Mouse (Mus musculus) limb, embryonic 12.5 days (tissue): ENCODE results near the gene Tuba1c. TPM values are rescaled to one million over a fixed set of nuclear protein-coding genes. Genes with fewer than 3 reads are reported as not detected.
"Not testable (repeated sequence)": the region's sequence is repeated elsewhere in the genome, so short reads cannot be mapped to it uniquely, and the experiment has no call there.

Source experiments
- ATAC-seq: fragments of 200-750 bp; cut with Nextera tagmentation; 2 replicates; pipeline ENCODE4 v1.8.0; 2017; ENCODE audit warnings: low read depth, moderate TSS enrichment; ENCODE audit not compliant: insufficient number of reproducible peaks, insufficient read depth, low FRiP score, low TSS enrichment
- H3K27ac ChIP-seq: fragments of 300-500 bp; sonication (generic); 2 replicates; pipeline ENCODE4 v1.5.1; 2016; ENCODE audit warnings: mild to moderate bottlenecking, moderate library complexity
- H3K27me3 ChIP-seq: fragments of 300-500 bp; sonication (generic); 2 replicates; pipeline ENCODE4 v1.6.1; 2016; ENCODE audit warnings: mild to moderate bottlenecking, moderate library complexity
- H3K36me3 ChIP-seq: fragments of 300-500 bp; sonication (generic); 2 replicates; pipeline ENCODE4 v1.6.1; 2016; ENCODE audit warnings: mild to moderate bottlenecking, moderate library complexity
- H3K4me1 ChIP-seq: fragments of 300-500 bp; sonication (generic); replicated peaks from 2 replicates; pipeline ENCODE4 v1.6.1; 2016
- H3K4me2 ChIP-seq: fragments of 300-500 bp; sonication (generic); 2 replicates; pipeline ENCODE4 v1.6.1; 2016; ENCODE audit warnings: mild to moderate bottlenecking, moderate library complexity
- H3K4me3 ChIP-seq: fragments of 300-500 bp; sonication (generic); replicated peaks from 2 replicates; pipeline ENCODE4 v1.5.1; 2016; ENCODE audit warnings: mild to moderate bottlenecking
- H3K9ac ChIP-seq: fragments of 300-500 bp; sonication (generic); replicated peaks from 2 replicates; pipeline ENCODE4 v1.6.1; 2016; ENCODE audit warnings: mild to moderate bottlenecking, moderate library complexity
- H3K9me3 ChIP-seq: fragments of 300-500 bp; sonication (generic); 2 replicates; pipeline ENCODE4 v1.6.1; 2016; ENCODE audit warnings: mild to moderate bottlenecking, moderate library complexity
- WGBS: fragments of 180-500 bp; shearing (Covaris S2); methylation state at CpG from one replicate; pipeline ENCODE4 v1.1.7; 2016; 5-methylcytosine and 5-hydroxymethylcytosine counted together
- polyA plus RNA-seq: library from polyadenylated mRNA; unstranded; fragments of >200 nt; fragmentation: Nextera tagmentation; extraction: Ambion mirVana; gene quantifications from 2 replicates; pipeline ENCODE4 v1.2.1, GENCODE M21; 2016

Tuba1c gene
- polyA plus RNA-seq, 1 experiment from 2014 or later, result 128 TPM

DNA sequence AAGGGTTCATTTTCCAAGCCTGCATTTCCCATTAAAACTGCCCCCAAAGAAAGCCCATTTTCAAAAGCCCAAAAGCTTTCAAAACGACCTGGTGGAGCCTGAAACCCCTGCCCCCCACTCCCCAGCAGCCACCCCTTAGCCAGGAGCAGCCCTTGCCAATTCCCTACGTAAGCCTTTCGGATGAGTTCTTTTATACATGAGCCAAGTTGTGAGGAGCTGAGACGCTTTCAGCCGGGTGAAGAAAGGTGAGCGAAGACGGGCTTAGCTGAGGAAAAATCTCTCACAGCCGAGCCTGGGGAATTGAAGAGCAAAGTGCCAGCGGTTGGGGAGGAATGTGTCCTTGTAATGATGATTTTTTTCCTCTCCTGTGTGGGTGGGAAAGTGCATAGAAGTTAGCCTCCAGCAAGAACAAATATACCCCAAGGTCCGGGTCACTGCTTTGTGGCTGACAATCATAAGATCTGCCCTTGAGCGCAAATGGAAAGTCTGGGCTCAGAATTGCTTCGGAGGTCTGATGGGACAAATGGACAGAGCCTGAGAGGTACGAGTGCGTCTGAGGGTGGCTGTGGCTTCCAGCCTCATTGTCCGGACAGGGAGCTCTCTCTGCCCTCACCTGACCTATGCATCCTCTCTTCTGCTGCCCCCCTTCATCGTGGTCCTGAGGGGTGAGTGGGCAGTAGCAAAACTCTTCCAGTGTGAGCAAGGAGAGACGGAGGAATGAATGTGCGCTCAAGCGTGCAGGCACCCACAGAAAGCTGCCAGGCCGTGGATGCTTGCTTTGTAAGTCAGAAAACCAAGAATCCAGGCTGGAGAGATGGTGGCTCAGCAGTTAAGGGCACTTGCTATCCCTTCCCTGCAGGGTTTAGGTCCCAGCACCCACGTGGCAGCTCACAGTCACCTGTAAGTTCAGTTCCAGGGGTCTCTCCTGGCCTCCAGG lies 11.5 kb downstream of the Tuba1c start:
- no peak for ATAC-seq
- H3K4me1 ChIP-seq, result peaks cover 3% of the 10 kb centered on the region; the same call in 1 of the 2 replicates
- no peak overlapping the region for H3K4me3 ChIP-seq
- peaks cover 9% of the 10 kb centered on the region; the same call in 1 of the 2 replicates for H3K27me3 ChIP-seq
- peaks cover 15% of the 10 kb centered on the region for H3K36me3 ChIP-seq
- no peak overlapping the region; the same call in 1 of the 2 replicates for H3K27ac ChIP-seq
- H3K4me2 ChIP-seq, result no peak overlapping the region
- H3K9ac ChIP-seq, result no peak overlapping the region
- no peaks in the 10 kb centered on the region for H3K9me3 ChIP-seq
- WGBS, result 70% methylated on average over 21 of the region's 21 CpGs

DNA sequence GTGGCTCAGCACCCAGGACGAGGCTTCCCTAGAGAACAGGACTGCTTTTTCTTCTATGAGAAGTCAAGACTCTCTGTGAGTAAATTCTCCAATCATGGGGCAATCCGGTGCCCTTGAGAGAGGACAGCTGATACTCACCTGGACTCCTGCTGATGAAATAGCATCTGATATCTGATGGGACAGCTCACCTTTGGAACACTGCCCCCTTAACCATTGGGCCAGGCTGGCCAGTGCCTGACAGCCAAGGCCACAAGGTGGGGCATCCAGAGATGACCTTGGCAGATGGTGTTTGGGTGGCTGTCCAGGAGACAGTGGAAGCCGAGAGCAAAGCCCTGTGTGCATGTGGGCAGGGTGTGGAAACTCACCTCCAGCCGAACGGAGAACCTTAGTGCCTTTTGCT lies 12.6 kb downstream of the Tuba1c start:
- Histone ChIP-seq H3K9me3 (no peaks in the 10 kb centered on the region), H3K9ac (no peak overlapping the region), H3K36me3 (peaks cover 8% of the 10 kb centered on the region), H3K4me3 (no peak overlapping the region), H3K4me1 (peaks cover 3% of the 10 kb centered on the region; the same call in 1 of the 2 replicates), H3K27me3 (peaks cover 9% of the 10 kb centered on the region; the same call in 1 of the 2 replicates), H3K4me2 (no peak overlapping the region), H3K27ac (no peak overlapping the region)
- no peak for ATAC-seq
- WGBS, result 80% methylated on average over 5 of the region's 5 CpGs

DNA sequence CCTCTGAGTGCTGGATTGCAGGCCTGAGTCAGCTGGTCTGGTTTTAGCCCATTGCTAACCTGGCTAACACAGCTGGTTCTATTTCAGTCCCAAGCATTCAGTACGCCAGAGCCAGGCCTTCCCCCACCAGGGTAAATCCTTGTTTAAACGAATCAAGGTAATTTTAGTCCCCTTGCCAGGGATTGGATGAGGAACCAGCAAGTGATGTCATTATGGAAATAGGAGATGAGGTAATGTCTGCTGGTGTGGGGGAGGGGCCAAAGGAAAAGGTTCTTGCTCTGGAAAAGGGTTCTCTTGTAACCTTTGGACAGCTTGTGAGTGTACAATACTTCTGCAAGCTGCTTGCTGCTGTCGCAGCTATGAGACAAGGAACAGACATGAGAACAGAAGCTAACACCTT lies 15.2 kb downstream of the Tuba1c start:
- no peaks in the 10 kb centered on the region for H3K36me3 ChIP-seq
- no peak for ATAC-seq
- H3K27me3 ChIP-seq, result peaks cover 12% of the 10 kb centered on the region
- 36% methylated on average over 3 of the region's 3 CpGs for WGBS
- peaks cover 3% of the 10 kb centered on the region; the same call in 1 of the 2 replicates for H3K4me1 ChIP-seq
- no peak overlapping the region for H3K9ac ChIP-seq
- H3K4me3 ChIP-seq, result no peak overlapping the region
- no peak overlapping the region for H3K4me2 ChIP-seq
- H3K9me3 ChIP-seq, result no peaks in the 10 kb centered on the region
- H3K27ac ChIP-seq, result 0 out of 2 replicates have a peak overlapping the region, but pooled peaks have one; percentile 24

DNA sequence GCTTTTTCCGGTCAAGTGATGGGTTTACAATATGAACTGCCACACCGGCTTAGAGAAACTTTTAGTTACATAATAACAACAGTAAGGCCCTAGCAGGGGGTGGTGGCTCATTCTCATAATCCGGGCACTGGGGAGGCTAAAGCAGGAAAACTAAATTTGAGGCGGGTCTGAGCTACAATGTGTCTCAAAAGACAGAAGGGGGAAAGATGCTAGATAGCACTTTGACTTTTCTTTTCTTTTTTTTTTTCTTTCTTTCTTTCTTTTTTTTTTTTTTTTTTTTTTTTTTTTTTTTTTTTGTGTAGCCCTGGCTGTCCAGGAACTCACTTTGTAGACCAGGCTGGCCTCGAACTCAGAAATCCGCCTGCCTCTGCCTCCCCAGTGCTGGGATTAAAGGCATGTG lies 16.0 kb downstream of the Tuba1c start:
- H3K27ac ChIP-seq, ATAC-seq, H3K36me3 ChIP-seq, H3K9me3 ChIP-seq, H3K4me3 ChIP-seq, H3K9ac ChIP-seq, H3K4me2 ChIP-seq, H3K4me1 ChIP-seq: not testable (repeated sequence)
- WGBS, result 87% methylated on average over 6 of the region's 6 CpGs
- peaks cover 21% of the 10 kb centered on the region for H3K27me3 ChIP-seq

DNA sequence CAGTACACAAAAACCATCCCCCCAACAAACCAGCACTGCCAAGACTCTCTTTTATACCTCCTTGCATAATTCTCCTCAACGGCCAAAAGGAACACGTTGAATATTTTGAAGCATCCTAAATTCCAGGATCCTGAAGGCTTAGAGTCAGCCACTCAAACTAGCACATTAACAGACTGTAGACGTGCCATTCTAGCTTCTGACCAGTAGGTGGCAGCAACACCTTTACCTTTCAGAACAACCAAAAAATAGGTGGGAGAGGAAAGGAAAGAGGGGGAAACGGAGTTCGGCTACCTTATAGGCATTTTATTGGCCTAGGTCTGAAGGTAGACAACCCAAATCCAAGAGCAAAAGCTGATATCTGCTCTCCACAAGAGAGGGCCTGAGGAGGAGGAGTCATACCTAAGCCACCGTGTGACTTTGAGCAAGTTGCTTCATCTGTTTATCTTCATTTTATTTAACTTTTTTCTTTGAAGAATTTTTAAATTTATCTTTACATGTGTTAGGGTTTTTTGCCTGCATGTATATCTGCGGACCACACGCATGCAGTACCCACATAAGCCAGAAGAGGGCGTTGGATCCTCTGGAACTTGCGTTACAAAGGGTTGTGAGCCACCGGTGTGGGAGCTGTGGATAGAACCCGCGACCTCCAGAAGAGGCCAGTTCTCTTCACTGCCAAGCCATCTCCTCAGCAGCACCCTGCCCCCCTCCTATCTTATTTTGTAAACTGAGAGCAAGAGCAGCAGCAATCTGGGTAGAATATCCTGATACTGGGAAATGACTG lies 20.0 kb downstream of the Tuba1c start:
- H3K4me2 ChIP-seq, result no peak overlapping the region
- no peaks in the 10 kb centered on the region for H3K9me3 ChIP-seq
- no peak overlapping the region for H3K27ac ChIP-seq
- no peak for ATAC-seq
- no peak overlapping the region for H3K4me3 ChIP-seq
- peaks cover 16% of the 10 kb centered on the region for H3K4me1 ChIP-seq
- 34% methylated on average over 13 of the region's 13 CpGs for WGBS
- H3K36me3 ChIP-seq, result no peaks in the 10 kb centered on the region
- H3K9ac ChIP-seq, result no peak overlapping the region
- peaks cover 45% of the 10 kb centered on the region for H3K27me3 ChIP-seq

DNA sequence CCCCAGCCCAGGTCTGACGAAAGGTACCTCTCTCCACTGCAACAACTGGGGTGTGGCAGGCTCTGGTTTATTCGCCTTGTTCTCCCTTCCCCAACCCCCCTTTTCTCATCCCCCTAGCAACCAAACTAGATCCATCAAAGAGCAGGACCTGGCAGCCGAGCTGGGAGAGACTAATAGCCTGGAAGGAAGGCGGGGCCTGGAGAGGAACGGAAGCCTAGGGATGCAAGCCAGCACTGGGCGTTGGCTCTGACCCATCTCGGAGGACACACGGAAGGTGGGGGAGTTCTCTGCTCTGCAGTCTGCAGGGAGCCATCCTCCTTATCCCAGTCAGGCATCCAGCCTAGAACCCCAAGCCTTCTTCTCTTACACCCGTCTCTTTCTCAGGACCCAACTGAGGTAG lies 23.7 kb downstream of the Tuba1c start:
- Histone ChIP-seq H3K4me3 (no peak overlapping the region), H3K36me3 (no peaks in the 10 kb centered on the region), H3K9ac (no peak overlapping the region), H3K4me2 (no peak overlapping the region), H3K27ac (no peak overlapping the region), H3K4me1 (peaks cover 34% of the 10 kb centered on the region), H3K9me3 (no peaks in the 10 kb centered on the region), H3K27me3 (peaks cover 83% of the 10 kb centered on the region)
- 8% methylated on average over 9 of the region's 9 CpGs for WGBS
- no peak for ATAC-seq

DNA sequence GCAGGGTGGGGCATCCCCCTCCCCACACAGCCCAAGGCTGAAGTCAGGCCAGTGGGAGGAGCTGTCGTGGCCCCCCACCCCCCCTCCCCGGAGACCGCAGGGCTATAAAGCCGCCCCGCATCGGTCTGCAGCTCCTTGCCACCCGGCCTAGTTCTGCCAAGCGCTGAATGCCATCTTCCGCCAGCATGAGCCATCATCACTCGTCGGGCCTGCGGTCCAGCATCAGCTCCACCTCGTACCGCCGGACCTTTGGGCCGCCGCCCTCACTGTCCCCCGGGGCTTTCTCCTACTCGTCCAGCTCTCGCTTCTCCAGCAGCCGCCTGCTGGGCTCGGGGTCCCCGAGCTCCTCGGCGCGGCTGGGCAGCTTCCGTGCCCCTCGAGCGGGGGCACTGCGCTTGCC lies 25.3 kb downstream of the Tuba1c start, which contains the start of gene Prph:
Prph (plus strand) TSS at position 135 of the 400 bp plus-strand sequence.
- Histone ChIP-seq H3K9me3 (no peaks in the 10 kb centered on the region; the same call in 1 of the 2 replicates), H3K27ac (no peak within 1 kb of the TSS), H3K36me3 (no peaks in the 10 kb centered on the region), H3K4me2 (peak within 1 kb of the TSS; percentile 64), H3K27me3 (peaks cover 94% of the 10 kb centered on the region), H3K4me3 (peak within 1 kb of the TSS; percentile 39), H3K4me1 (peaks cover 34% of the 10 kb centered on the region), H3K9ac (peak within 1 kb of the TSS; percentile 47)
- ATAC-seq, result no peak
- WGBS, result 3% methylated on average over 30 of the region's 30 CpGs

DNA sequence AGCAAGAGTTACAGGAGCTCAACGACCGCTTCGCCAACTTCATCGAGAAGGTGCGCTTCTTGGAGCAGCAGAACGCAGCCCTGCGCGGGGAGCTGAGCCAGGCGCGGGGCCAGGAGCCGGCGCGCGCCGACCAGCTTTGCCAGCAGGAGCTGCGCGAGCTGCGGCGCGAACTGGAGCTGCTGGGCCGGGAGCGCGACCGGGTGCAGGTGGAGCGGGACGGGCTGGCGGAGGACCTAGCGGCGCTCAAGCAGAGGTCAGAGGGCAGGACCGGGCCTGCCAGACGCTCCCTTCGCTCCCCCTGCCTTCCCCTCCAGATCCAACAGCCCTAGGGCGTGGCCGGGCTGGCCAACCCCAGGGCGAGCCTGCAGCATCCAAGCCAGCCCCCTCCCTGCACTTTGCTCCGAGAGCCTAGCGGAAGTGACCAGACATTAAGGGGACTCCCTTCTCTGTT lies 25.8 kb downstream of the Tuba1c start:
- Histone ChIP-seq H3K27me3 (peaks cover 93% of the 10 kb centered on the region), H3K4me3 (peak overlapping the region; percentile 39), H3K4me2 (peak overlapping the region; percentile 64), H3K9ac (peak overlapping the region; percentile 47), H3K27ac (no peak overlapping the region), H3K36me3 (no peaks in the 10 kb centered on the region), H3K4me1 (peaks cover 34% of the 10 kb centered on the region), H3K9me3 (no peaks in the 10 kb centered on the region; the same call in 1 of the 2 replicates)
- under 1% methylated on average over 37 of the region's 37 CpGs for WGBS
- ATAC-seq, result 0 out of 2 replicates have a peak, but pooled peaks have one; percentile 24

DNA sequence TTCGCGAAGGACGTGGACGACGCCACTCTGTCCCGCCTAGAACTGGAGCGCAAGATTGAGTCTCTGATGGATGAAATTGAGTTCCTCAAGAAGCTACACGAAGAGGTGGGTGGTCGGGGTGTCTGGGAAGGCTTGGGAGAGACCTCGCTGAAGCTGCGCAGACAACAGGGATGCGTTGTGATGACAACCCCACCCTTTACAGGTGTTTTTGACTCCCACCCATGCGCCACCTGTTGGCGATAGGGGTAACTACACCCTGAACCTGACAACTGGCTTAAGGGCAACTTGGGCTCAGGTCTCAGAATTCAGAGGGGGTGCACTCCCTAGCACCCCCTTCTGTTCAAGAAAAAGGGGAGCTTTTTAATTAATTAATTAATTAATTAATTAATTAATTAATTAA lies 26.6 kb downstream of the Tuba1c start:
- Histone ChIP-seq H3K36me3 (no peaks in the 10 kb centered on the region), H3K27me3 (peaks cover 95% of the 10 kb centered on the region), H3K9me3 (no peaks in the 10 kb centered on the region; the same call in 1 of the 2 replicates), H3K27ac (no peak overlapping the region), H3K4me1 (peaks cover 34% of the 10 kb centered on the region), H3K9ac (no peak overlapping the region), H3K4me2 (peak overlapping the region; percentile 64; the same call in 1 of the 2 replicates), H3K4me3 (peak overlapping the region; percentile 39)
- ATAC-seq, result no peak
- WGBS, result 6% methylated on average over 14 of the region's 14 CpGs

DNA sequence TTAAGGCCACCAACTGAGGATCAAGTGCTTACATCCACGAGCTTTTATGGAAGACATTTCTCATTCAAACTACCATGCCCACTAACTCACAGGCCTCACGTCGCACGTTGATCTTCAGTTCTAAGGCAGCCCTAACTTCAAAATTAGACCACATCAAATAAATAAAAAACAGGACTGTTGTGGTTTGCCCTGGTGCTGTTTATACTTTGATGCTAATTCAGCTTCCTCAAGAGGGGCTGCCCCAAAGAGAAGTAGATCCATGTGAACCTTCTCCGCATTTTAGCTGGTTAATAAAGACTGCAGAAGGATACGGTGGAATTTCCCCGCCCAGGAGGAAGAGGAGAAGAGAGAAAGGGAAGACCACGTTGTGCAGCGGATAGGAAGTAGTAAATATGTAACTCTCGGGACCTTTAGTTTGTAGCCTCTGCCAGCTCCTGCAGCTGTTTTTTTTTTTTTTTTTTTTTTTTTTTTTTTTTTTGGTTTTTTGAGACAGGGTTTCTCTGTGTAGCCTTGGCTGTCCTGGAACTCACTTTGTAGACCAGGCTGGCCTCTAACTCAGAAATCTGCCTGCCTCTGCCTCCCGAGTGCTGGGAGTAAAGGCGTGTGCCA lies 36.0 kb downstream of the Tuba1c start:
- no peak overlapping the region for H3K4me2 ChIP-seq
- H3K9me3 ChIP-seq, result no peaks in the 10 kb centered on the region
- H3K4me3 ChIP-seq, result no peak overlapping the region
- no peaks in the 10 kb centered on the region for H3K4me1 ChIP-seq
- 73% methylated on average over 12 of the region's 12 CpGs for WGBS
- H3K36me3 ChIP-seq, result no peaks in the 10 kb centered on the region
- peaks cover 49% of the 10 kb centered on the region for H3K27me3 ChIP-seq
- no peak overlapping the region for H3K27ac ChIP-seq
- no peak for ATAC-seq
- H3K9ac ChIP-seq, result no peak overlapping the region
